Mouse (Mus musculus): Measurements from ENCODE around the gene Atpif1. TPM values are rescaled to one million over a fixed set of nuclear protein-coding genes. Genes with fewer than 3 reads are reported as not detected.
"Not testable (repeated sequence)": the region's sequence is repeated elsewhere in the genome, so short reads cannot be mapped to it uniquely, and the experiment has no call there.

Gene Atpif1
- total RNA-seq, 4 experiments from 2014 or later = 48.3 to 57.9 (median 49.7) TPM

- peak in 1 of 2 experiments; percentile 28 for DNase-seq (ENCODE audit: low spot score in 2 of 2)
These were observed 41.0 kb downstream of the Atpif1 start for GRCm38 (mm10) chr4:132492178-132493060.

GRCm38 (mm10) chr4:132491748-132492147 is 41.7 kb downstream of the Atpif1 start:
- no peak for DNase-seq (ENCODE audit: low spot score in 2 of 2)

- no peak for DNase-seq (ENCODE audit: low spot score in 2 of 2)
These were observed 42.4 kb downstream of the Atpif1 start for GRCm38 (mm10) chr4:132491057-132491456.

- no peak for DNase-seq (ENCODE audit: low spot score in 2 of 2)
These were observed 43.0 kb downstream of the Atpif1 start for GRCm38 (mm10) chr4:132490273-132491010.

GRCm38 (mm10) chr4:132488976-132489375 is 44.5 kb downstream of the Atpif1 start:
- no peak for DNase-seq (ENCODE audit: low spot score in 2 of 2)

GRCm38 (mm10) chr4:132488521-132488920 is 44.9 kb downstream of the Atpif1 start:
- no peak for DNase-seq (ENCODE audit: low spot score in 2 of 2)

- no peak for DNase-seq (ENCODE audit: low spot score in 2 of 2)
These were observed 48.6 kb downstream of the Atpif1 start for GRCm38 (mm10) chr4:132484820-132485219.

- no peak for DNase-seq (ENCODE audit: low spot score in 2 of 2)
These were observed 49.2 kb downstream of the Atpif1 start for GRCm38 (mm10) chr4:132484231-132484630.

GRCm38 (mm10) chr4:132482956-132483608 is 50.4 kb downstream of the Atpif1 start:
- DNase-seq (ENCODE audit: low spot score in 2 of 2) = no peak

- DNase-seq (ENCODE audit: low spot score in 2 of 2) = not testable (repeated sequence)
These were observed 51.4 kb downstream of the Atpif1 start for GRCm38 (mm10) chr4:132482104-132482503.

Other genes starting within 250 kb of the Atpif1 start
- 1 to 10 TPM in 1 of 4 experiments, under 1 TPM in 1, not detected in 2; 0.58 to 1.5 TPM for gene Rab42, start 230.3 kb downstream of the Atpif1 start, total RNA-seq (2022)
- gene Trnau1ap, start 204.1 kb downstream of the Atpif1 start, total RNA-seq (2022) = 10 to 100 TPM in 3 of 4 experiments, 1 to 10 TPM in 1; 9.4 to 13.4 (median 11.1) TPM
- gene Rcc1, start 180.1 kb downstream of the Atpif1 start, total RNA-seq (2022) = 1 to 10 TPM; 4.8 to 8.4 (median 8.1) TPM
- gene Phactr4, start 111.2 kb downstream of the Atpif1 start, total RNA-seq (2022) = 10 to 100 TPM; 10.2 to 13.1 (median 10.9) TPM
- gene Med18, start 69.7 kb downstream of the Atpif1 start, total RNA-seq (2022) = 1 to 10 TPM; 2.2 to 4.9 (median 3.4) TPM
- 1 to 10 TPM; 2.1 to 2.5 (median 2.2) TPM for gene Sesn2, start 23.2 kb downstream of the Atpif1 start, total RNA-seq (2022)
- gene Dnajc8, start 1.9 kb upstream of the Atpif1 start, total RNA-seq (2022) = 10 to 100 TPM; 34.4 to 50.4 (median 38.8) TPM
- 1 to 10 TPM in 1 of 4 experiments, under 1 TPM in 3; 0.15 to 1.0 (median 0.50) TPM for gene Ptafr, start 30.4 kb upstream of the Atpif1 start, total RNA-seq (2022)
- gene Eya3, start 105.3 kb upstream of the Atpif1 start, total RNA-seq (2022) = 10 to 100 TPM; 11.1 to 13.8 (median 12.1) TPM
- gene Xkr8, start 198.9 kb upstream of the Atpif1 start, total RNA-seq (2022) = 1 to 10 TPM in 2 of 4 experiments, under 1 TPM in 2; 0.44 to 1.4 (median 1.1) TPM
- 1 to 10 TPM in 2 of 4 experiments, under 1 TPM in 1, not detected in 1; 0.56 to 1.5 (median 1.0) TPM for gene Smpdl3b, start 223.6 kb upstream of the Atpif1 start, total RNA-seq (2022)
- 10 to 100 TPM; 15.3 to 18.7 (median 17.6) TPM for gene Rpa2, start 234.7 kb upstream of the Atpif1 start, total RNA-seq (2022)

Measured in gastrocnemius, adult 8-10 months (tissue).